Mouse (Mus musculus): ENCODE data around the gene Pex6. TPM values are rescaled to one million over a fixed set of nuclear protein-coding genes. Genes with fewer than 3 reads are reported as not detected.

Pex6 gene
- polyA plus RNA-seq, 1 experiment from 2014 or later, result 18.8 TPM

- Histone ChIP-seq H3K4me2 (replicated peaks; ENCODE audit: low read depth, low read length) (no peak overlapping the region), H3K9ac (replicated peaks; ENCODE audit: low read depth, low read length) (no peak overlapping the region), H3K27ac (ENCODE audit: low read length) (no peak overlapping the region), H3K27me3 (ENCODE audit: control insufficient read depth, insufficient read depth, low read length) (no peaks in the 10 kb centered on the region), H3K4me1 (ENCODE audit: control insufficient read depth, insufficient read depth, low read length) (no peaks in the 10 kb centered on the region), H3K4me3 (ENCODE audit: low read depth, low read length) (no peak overlapping the region), H3K9me3 (ENCODE audit: control insufficient read depth, low read depth, low read length) (no peaks in the 10 kb centered on the region), H3K36me3 (ENCODE audit: control insufficient read depth, insufficient read depth, low read length) (peaks cover 19% of the 10 kb centered on the region)
- ATAC-seq (ENCODE audit: insufficient number of reproducible peaks, insufficient read depth, low FRiP score, low read depth), result no peak
- 90% methylated on average over 7 of the region's 7 CpGs for WGBS
Observed at GRCm38 (mm10) chr17:46721077-46721476, 9.8 kb downstream of the Pex6 start.

GRCm38 (mm10) chr17:46724477-46725084 is 13.3 kb downstream of the Pex6 start:
- no peak for ATAC-seq (ENCODE audit: insufficient number of reproducible peaks, insufficient read depth, low FRiP score, low read depth)
- Histone ChIP-seq H3K9me3 (ENCODE audit: control insufficient read depth, low read depth, low read length) (no peaks in the 10 kb centered on the region), H3K36me3 (ENCODE audit: control insufficient read depth, insufficient read depth, low read length) (peaks cover 10% of the 10 kb centered on the region; the same call in 1 of the 2 replicates), H3K27ac (ENCODE audit: low read length) (no peak overlapping the region), H3K4me2 (replicated peaks; ENCODE audit: low read depth, low read length) (no peak overlapping the region), H3K27me3 (ENCODE audit: control insufficient read depth, insufficient read depth, low read length) (0 out of 2 replicates have a peak, but pooled peaks cover 4% of the 10 kb centered on the region), H3K4me3 (ENCODE audit: low read depth, low read length) (no peak overlapping the region), H3K9ac (replicated peaks; ENCODE audit: low read depth, low read length) (no peak overlapping the region), H3K4me1 (ENCODE audit: control insufficient read depth, insufficient read depth, low read length) (no peaks in the 10 kb centered on the region)
- 83% methylated on average over 15 of the region's 20 CpGs for WGBS

GRCm38 (mm10) chr17:46725273-46725672 is 14.0 kb downstream of the Pex6 start:
- peaks cover 10% of the 10 kb centered on the region; the same call in 1 of the 2 replicates for H3K36me3 ChIP-seq (ENCODE audit: control insufficient read depth, insufficient read depth, low read length)
- H3K4me1 ChIP-seq (ENCODE audit: control insufficient read depth, insufficient read depth, low read length), result no peaks in the 10 kb centered on the region
- H3K4me2 ChIP-seq (replicated peaks; ENCODE audit: low read depth, low read length), result no peak overlapping the region
- WGBS, result 49% methylated on average over 9 of the region's 9 CpGs
- no peak overlapping the region for H3K4me3 ChIP-seq (ENCODE audit: low read depth, low read length)
- H3K9me3 ChIP-seq (ENCODE audit: control insufficient read depth, low read depth, low read length), result no peaks in the 10 kb centered on the region
- H3K27ac ChIP-seq (ENCODE audit: low read length), result no peak overlapping the region
- no peak for ATAC-seq (ENCODE audit: insufficient number of reproducible peaks, insufficient read depth, low FRiP score, low read depth)
- 0 out of 2 replicates have a peak, but pooled peaks cover 4% of the 10 kb centered on the region for H3K27me3 ChIP-seq (ENCODE audit: control insufficient read depth, insufficient read depth, low read length)
- H3K9ac ChIP-seq (replicated peaks; ENCODE audit: low read depth, low read length), result no peak overlapping the region

- no peak overlapping the region for H3K4me2 ChIP-seq (replicated peaks; ENCODE audit: low read depth, low read length)
- no peaks in the 10 kb centered on the region for H3K9me3 ChIP-seq (ENCODE audit: control insufficient read depth, low read depth, low read length)
- WGBS, result 94% methylated on average over 26 of the region's 26 CpGs
- H3K36me3 ChIP-seq (ENCODE audit: control insufficient read depth, insufficient read depth, low read length), result peaks cover 10% of the 10 kb centered on the region; the same call in 1 of the 2 replicates
- H3K27me3 ChIP-seq (ENCODE audit: control insufficient read depth, insufficient read depth, low read length), result 0 out of 2 replicates have a peak, but pooled peaks cover 4% of the 10 kb centered on the region
- no peak for ATAC-seq (ENCODE audit: insufficient number of reproducible peaks, insufficient read depth, low FRiP score, low read depth)
- no peak overlapping the region for H3K4me3 ChIP-seq (ENCODE audit: low read depth, low read length)
- H3K27ac ChIP-seq (ENCODE audit: low read length), result no peak overlapping the region
- H3K9ac ChIP-seq (replicated peaks; ENCODE audit: low read depth, low read length), result no peak overlapping the region
- no peaks in the 10 kb centered on the region for H3K4me1 ChIP-seq (ENCODE audit: control insufficient read depth, insufficient read depth, low read length)
Observed at GRCm38 (mm10) chr17:46725731-46726645, 14.7 kb downstream of the Pex6 start.

GRCm38 (mm10) chr17:46727271-46727670 is 16.0 kb downstream of the Pex6 start:
- ATAC-seq (ENCODE audit: insufficient number of reproducible peaks, insufficient read depth, low FRiP score, low read depth), result no peak
- 87% methylated on average over 11 of the region's 11 CpGs for WGBS
- 0 out of 2 replicates have a peak, but pooled peaks cover 4% of the 10 kb centered on the region for H3K27me3 ChIP-seq (ENCODE audit: control insufficient read depth, insufficient read depth, low read length)
- H3K9me3 ChIP-seq (ENCODE audit: control insufficient read depth, low read depth, low read length), result no peaks in the 10 kb centered on the region
- H3K4me2 ChIP-seq (replicated peaks; ENCODE audit: low read depth, low read length), result no peak overlapping the region
- H3K27ac ChIP-seq (ENCODE audit: low read length), result no peak overlapping the region
- H3K9ac ChIP-seq (replicated peaks; ENCODE audit: low read depth, low read length), result no peak overlapping the region
- peaks cover 7% of the 10 kb centered on the region; the same call in 1 of the 2 replicates for H3K36me3 ChIP-seq (ENCODE audit: control insufficient read depth, insufficient read depth, low read length)
- no peak overlapping the region for H3K4me3 ChIP-seq (ENCODE audit: low read depth, low read length)
- no peaks in the 10 kb centered on the region for H3K4me1 ChIP-seq (ENCODE audit: control insufficient read depth, insufficient read depth, low read length)

GRCm38 (mm10) chr17:46728021-46728420 is 16.8 kb downstream of the Pex6 start:
- 46% methylated on average over 6 of the region's 6 CpGs for whole genome bisulfite sequencing
- no peak for ATAC-seq (ENCODE audit: insufficient number of reproducible peaks, insufficient read depth, low FRiP score, low read depth)
- Histone ChIP-seq H3K4me2 (replicated peaks; ENCODE audit: low read depth, low read length) (no peak overlapping the region), H3K4me3 (ENCODE audit: low read depth, low read length) (no peak overlapping the region), H3K36me3 (ENCODE audit: control insufficient read depth, insufficient read depth, low read length) (peaks cover 7% of the 10 kb centered on the region; the same call in 1 of the 2 replicates), H3K27me3 (ENCODE audit: control insufficient read depth, insufficient read depth, low read length) (0 out of 2 replicates have a peak, but pooled peaks cover 4% of the 10 kb centered on the region), H3K27ac (ENCODE audit: low read length) (no peak overlapping the region), H3K9me3 (ENCODE audit: control insufficient read depth, low read depth, low read length) (no peaks in the 10 kb centered on the region), H3K9ac (replicated peaks; ENCODE audit: low read depth, low read length) (no peak overlapping the region), H3K4me1 (ENCODE audit: control insufficient read depth, insufficient read depth, low read length) (no peaks in the 10 kb centered on the region)

- H3K4me3 ChIP-seq (ENCODE audit: low read depth, low read length), result 0 out of 2 replicates have a peak overlapping the region, but pooled peaks have one; percentile 1
- H3K4me2 ChIP-seq (replicated peaks; ENCODE audit: low read depth, low read length), result peak overlapping the region; percentile 24; the same call in 1 of the 2 replicates
- H3K27me3 ChIP-seq (ENCODE audit: control insufficient read depth, insufficient read depth, low read length), result 0 out of 2 replicates have a peak, but pooled peaks cover 4% of the 10 kb centered on the region
- no peaks in the 10 kb centered on the region for H3K9me3 ChIP-seq (ENCODE audit: control insufficient read depth, low read depth, low read length)
- no peak overlapping the region for H3K27ac ChIP-seq (ENCODE audit: low read length)
- WGBS, result 43% methylated on average over 11 of the region's 11 CpGs
- peaks cover 4% of the 10 kb centered on the region; the same call in 1 of the 2 replicates for H3K36me3 ChIP-seq (ENCODE audit: control insufficient read depth, insufficient read depth, low read length)
- no peaks in the 10 kb centered on the region for H3K4me1 ChIP-seq (ENCODE audit: control insufficient read depth, insufficient read depth, low read length)
- ATAC-seq (ENCODE audit: insufficient number of reproducible peaks, insufficient read depth, low FRiP score, low read depth), result 0 out of 2 replicates have a peak, but pooled peaks have one; percentile 2
- no peak overlapping the region for H3K9ac ChIP-seq (replicated peaks; ENCODE audit: low read depth, low read length)
Observed at GRCm38 (mm10) chr17:46728496-46728895, 17.2 kb downstream of the Pex6 start.

GRCm38 (mm10) chr17:46728904-46729318 is 17.6 kb downstream of the Pex6 start, which contains the start of gene Gnmt:
Gene Gnmt, minus strand, starts transcription at chr17:46729168.
- Histone ChIP-seq H3K9me3 (ENCODE audit: control insufficient read depth, low read depth, low read length) (no peaks in the 10 kb centered on the region), H3K4me2 (replicated peaks; ENCODE audit: low read depth, low read length) (peak within 1 kb of the TSS; percentile 24; the same call in 1 of the 2 replicates), H3K27me3 (ENCODE audit: control insufficient read depth, insufficient read depth, low read length) (0 out of 2 replicates have a peak, but pooled peaks cover 4% of the 10 kb centered on the region), H3K9ac (replicated peaks; ENCODE audit: low read depth, low read length) (no peak within 1 kb of the TSS), H3K27ac (ENCODE audit: low read length) (no peak within 1 kb of the TSS), H3K4me1 (ENCODE audit: control insufficient read depth, insufficient read depth, low read length) (no peaks in the 10 kb centered on the region), H3K36me3 (ENCODE audit: control insufficient read depth, insufficient read depth, low read length) (no peaks in the 10 kb centered on the region; the same call in 1 of the 2 replicates), H3K4me3 (ENCODE audit: low read depth, low read length) (0 out of 2 replicates have a peak within 1 kb of the TSS, but pooled peaks have one; percentile 1)
- peak; percentile 50; the same call in 1 of the 2 replicates for ATAC-seq (ENCODE audit: insufficient number of reproducible peaks, insufficient read depth, low FRiP score, low read depth)
- 13% methylated on average over 24 of the region's 24 CpGs for WGBS
